Mouse (Mus musculus) macrophage (primary cell): Measurements from ENCODE around the gene Sptssa. TPM values are rescaled to one million over a fixed set of nuclear protein-coding genes. Genes with fewer than 3 reads are reported as not detected.
A peak's percentile ranks its signal among the peaks of the same experiment; 100 is the strongest.

Experiments used
- H3K27ac ChIP-seq: fragments of 350-480 bp; formaldehyde crosslinking; 2 replicates; pipeline ENCODE4 v1.9.0; 2021
- H3K36me3 ChIP-seq: fragments of 350-480 bp; formaldehyde crosslinking; 2 replicates; pipeline ENCODE4 v1.9.0; 2021; ENCODE audit errors: inconsistent target
- H3K4me3 ChIP-seq: fragments of 350-480 bp; formaldehyde crosslinking; 2 replicates; pipeline ENCODE4 v1.9.0; 2021; ENCODE audit errors: inconsistent target
- H3K79me2 ChIP-seq: fragments of 350-480 bp; formaldehyde crosslinking; 2 replicates; pipeline ENCODE4 v1.9.0; 2021; ENCODE audit errors: inconsistent target
- WGBS: methylation state at CpG from one replicate; pipeline ENCODE4 v1.1.7; 2026; ENCODE audit warnings: inconsistent platforms; ENCODE audit not compliant: missing documents; 5-methylcytosine and 5-hydroxymethylcytosine counted together
- polyA plus RNA-seq: library from polyadenylated mRNA; stranded (reverse); fragments of 250-400 nt; gene quantifications from 3 replicates; pipeline ENCODE4 v1.2.4, GENCODE M21; 2018; ENCODE audit warnings: inconsistent platforms
- total RNA-seq, 78 experiments: library from RNA; depleted of rRNA; stranded (reverse); fragments of 250-400 nt; gene quantifications; 1 replicate in 9 of 78; 2 replicates in 24 of 78; 3 replicates in 43 of 78; 4 replicates in 2 of 78; pipeline ENCODE4 v1.2.4; 2018; ENCODE audit warnings: inconsistent platforms in 56 of 78

Sptssa gene
- total RNA-seq (2018; cell fraction: chromatin; rRNA removed) = 10 to 100 TPM in 11 of 26 experiments, 1 to 10 TPM in 15; 3.8 to 31.9 (median 9.8) TPM
- 100 to 1,000 TPM in 13 of 26 experiments, 10 to 100 TPM in 13; 33.8 to 178 (median 92.4) TPM for total RNA-seq (2018; cell fraction: cytosol; rRNA removed)
- 10 to 100 TPM; 14.2 to 76.2 (median 30.7) TPM for total RNA-seq (2018; cell fraction: nucleus; rRNA removed)
- 132 to 206 TPM (median 194 TPM) in 3 replicates for polyA plus RNA-seq

GRCm38 (mm10) chr12:54656396-54657171 lies at the start of gene Sptssa:
Sptssa (minus strand) TSS chr12:54656573.
- H3K4me3 ChIP-seq = peak within 1 kb of the TSS; percentile 94
- peak within 1 kb of the TSS; percentile 96 for H3K27ac ChIP-seq
- WGBS = 10% methylated on average over 52 of the region's 53 CpGs
- no peaks in the 10 kb centered on the region for H3K36me3 ChIP-seq
- peaks cover 42% of the 10 kb centered on the region for H3K79me2 ChIP-seq

DNA sequence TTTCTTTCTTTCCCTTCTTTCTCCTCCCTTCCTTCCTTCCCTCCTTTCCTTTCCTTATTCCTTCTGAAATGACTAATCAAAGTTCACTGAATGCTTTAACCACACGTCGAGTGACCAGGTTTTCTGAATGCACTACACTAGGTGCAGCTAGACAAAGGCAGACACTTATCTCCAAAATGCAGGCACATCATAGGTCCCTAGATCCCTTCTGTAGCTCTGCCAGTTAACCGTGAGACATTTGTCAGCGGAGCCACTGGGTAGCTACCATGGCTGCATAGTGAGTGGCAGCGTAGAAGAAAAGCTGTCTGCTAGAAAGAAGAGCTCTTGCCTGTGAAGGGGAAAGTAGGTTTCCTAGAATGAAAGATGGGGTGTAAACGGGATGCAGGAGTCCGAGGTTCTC lies 43.0 kb upstream of the Sptssa start:
- peaks cover 9% of the 10 kb centered on the region for H3K79me2 ChIP-seq
- H3K27ac ChIP-seq = no peak overlapping the region
- 83% methylated on average over 7 of the region's 7 CpGs for WGBS
- H3K4me3 ChIP-seq = no peak overlapping the region
- no peaks in the 10 kb centered on the region for H3K36me3 ChIP-seq

- H3K36me3 ChIP-seq = no peaks in the 10 kb centered on the region
- WGBS = 50% methylated on average over 6 of the region's 6 CpGs
- H3K27ac ChIP-seq = no peak overlapping the region
- H3K79me2 ChIP-seq = peaks cover 24% of the 10 kb centered on the region
- H3K4me3 ChIP-seq = no peak overlapping the region
Observed at GRCm38 (mm10) chr12:54697791-54698250, 41.4 kb upstream of the Sptssa start.

- H3K4me3 ChIP-seq = no peak overlapping the region
- peaks cover 25% of the 10 kb centered on the region for H3K79me2 ChIP-seq
- no peak overlapping the region for H3K27ac ChIP-seq
- 8% methylated on average over 7 of the region's 7 CpGs for WGBS
- no peaks in the 10 kb centered on the region for H3K36me3 ChIP-seq
Observed at GRCm38 (mm10) chr12:54697003-54697597, 40.7 kb upstream of the Sptssa start.

GRCm38 (mm10) chr12:54696242-54697002 lies 40.0 kb upstream of the Sptssa start:
- Histone ChIP-seq H3K27ac (peak overlapping the region; percentile 95), H3K36me3 (no peaks in the 10 kb centered on the region), H3K79me2 (peaks cover 25% of the 10 kb centered on the region), H3K4me3 (peak overlapping the region; percentile 62)
- under 1% methylated on average over 26 of the region's 32 CpGs for WGBS

GRCm38 (mm10) chr12:54695511-54696241 lies 39.3 kb upstream of the Sptssa start, which contains the start of gene Eapp:
Eapp (minus strand) TSS chr12:54695897.
- Histone ChIP-seq H3K79me2 (peaks cover 25% of the 10 kb centered on the region), H3K36me3 (peaks cover 6% of the 10 kb centered on the region; the same call in 1 of the 2 replicates), H3K4me3 (peak within 1 kb of the TSS; percentile 62), H3K27ac (peak within 1 kb of the TSS; percentile 95)
- under 1% methylated on average over 57 of the region's 57 CpGs for WGBS

GRCm38 (mm10) chr12:54694847-54695510 lies 38.6 kb upstream of the Sptssa start:
- peaks cover 8% of the 10 kb centered on the region; the same call in 1 of the 2 replicates for H3K36me3 ChIP-seq
- WGBS = 38% methylated on average over 11 of the region's 12 CpGs
- peaks cover 25% of the 10 kb centered on the region for H3K79me2 ChIP-seq
- peak overlapping the region; percentile 95 for H3K27ac ChIP-seq
- peak overlapping the region; percentile 62 for H3K4me3 ChIP-seq

GRCm38 (mm10) chr12:54689082-54689481 lies 32.7 kb upstream of the Sptssa start:
- peaks cover 51% of the 10 kb centered on the region for H3K36me3 ChIP-seq
- 93% methylated on average over 5 of the region's 5 CpGs for WGBS

GRCm38 (mm10) chr12:54683182-54683581 lies 26.8 kb upstream of the Sptssa start:
- H3K36me3 ChIP-seq = peaks cover 28% of the 10 kb centered on the region
- no peak overlapping the region for H3K4me3 ChIP-seq
- H3K27ac ChIP-seq = no peak overlapping the region
- H3K79me2 ChIP-seq = no peaks in the 10 kb centered on the region
- 46% methylated on average over 1 of the region's 1 CpGs for WGBS

More at GRCm38 (mm10) chr12:54689082-54689481, 32.7 kb upstream of the Sptssa start:
- H3K4me3 ChIP-seq = no peak overlapping the region
- H3K79me2 ChIP-seq = peaks cover 13% of the 10 kb centered on the region
- H3K27ac ChIP-seq = no peak overlapping the region

DNA sequence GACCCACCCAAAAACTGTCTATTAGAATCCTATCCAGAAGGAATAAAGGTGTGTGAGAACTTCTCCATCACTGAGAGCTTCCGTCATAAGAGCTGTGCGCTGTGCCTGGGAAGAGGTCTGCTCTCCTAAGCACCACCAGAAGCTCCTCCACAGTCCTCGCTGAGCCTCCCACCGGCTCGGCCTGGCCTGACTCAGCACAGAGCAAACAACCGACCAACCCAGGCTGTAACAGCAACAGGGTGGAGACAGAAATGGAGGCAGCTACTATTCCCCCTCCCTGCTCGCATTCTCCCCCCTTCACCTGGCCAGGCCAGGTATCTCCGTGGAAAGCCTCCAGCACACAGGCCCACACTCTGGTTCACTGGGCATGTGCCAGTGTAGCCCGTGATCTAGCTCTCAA lies 20.3 kb upstream of the Sptssa start:
- H3K79me2 ChIP-seq = no peaks in the 10 kb centered on the region
- H3K27ac ChIP-seq = no peak overlapping the region
- WGBS = 97% methylated on average over 8 of the region's 9 CpGs
- no peak overlapping the region for H3K4me3 ChIP-seq
- peaks cover 51% of the 10 kb centered on the region for H3K36me3 ChIP-seq

DNA sequence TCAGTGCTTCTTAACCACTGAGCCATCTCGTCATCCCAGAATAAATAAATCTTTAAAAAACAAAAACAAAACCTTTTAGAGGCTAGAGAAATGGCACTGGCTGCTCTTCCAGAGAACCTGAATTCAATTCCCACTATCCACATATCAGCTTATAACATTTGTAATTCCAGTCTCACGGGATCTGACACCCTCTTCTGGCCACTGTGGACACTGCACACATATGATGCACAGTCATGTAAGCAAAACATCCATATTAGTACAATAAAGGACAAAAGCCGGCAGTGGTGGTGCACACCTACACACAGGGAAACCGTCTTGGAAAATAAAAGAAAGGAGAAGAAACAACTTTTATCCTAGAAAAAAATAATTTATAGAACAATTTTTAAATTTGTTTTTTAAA lies 19.0 kb upstream of the Sptssa start:
- H3K79me2 ChIP-seq = no peaks in the 10 kb centered on the region
- H3K4me3 ChIP-seq = no peak overlapping the region
- no peak overlapping the region for H3K27ac ChIP-seq
- 88% methylated on average over 2 of the region's 4 CpGs for WGBS
- H3K36me3 ChIP-seq = peaks cover 64% of the 10 kb centered on the region

DNA sequence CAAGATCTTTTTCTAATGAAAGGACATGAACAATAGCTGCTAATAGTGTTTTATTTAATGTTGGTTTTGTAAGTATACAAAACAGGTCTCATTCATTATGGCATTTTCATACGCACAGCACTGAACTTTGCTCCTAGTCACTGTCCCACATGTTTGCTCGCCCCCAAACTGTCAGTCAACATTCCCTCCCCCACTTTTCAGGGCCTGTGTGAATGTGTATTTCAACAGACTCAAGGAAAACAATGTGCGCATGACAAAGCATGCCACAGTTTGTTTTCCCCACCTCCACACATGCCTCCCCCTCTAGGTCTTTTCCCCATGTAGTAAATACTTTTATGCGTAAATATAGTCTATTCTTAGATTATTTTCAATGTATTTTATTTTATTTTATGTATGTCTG lies 14.9 kb upstream of the Sptssa start:
- Histone ChIP-seq H3K79me2 (no peaks in the 10 kb centered on the region), H3K27ac (no peak overlapping the region), H3K4me3 (no peak overlapping the region), H3K36me3 (peaks cover 57% of the 10 kb centered on the region)
- 100% methylated on average over 4 of the region's 4 CpGs for WGBS

GRCm38 (mm10) chr12:54668141-54668540 lies 11.8 kb upstream of the Sptssa start:
- WGBS = 100% methylated on average over 1 of the region's 1 CpGs
- Histone ChIP-seq H3K79me2 (no peaks in the 10 kb centered on the region), H3K27ac (no peak overlapping the region), H3K4me3 (no peak overlapping the region), H3K36me3 (peaks cover 32% of the 10 kb centered on the region)
